Mouse (Mus musculus): ENCODE results near the gene Srprb. TPM values are rescaled to one million over a fixed set of nuclear protein-coding genes. Genes with fewer than 3 reads are reported as not detected.

Srprb gene
- total and polyA plus RNA-seq, 2 experiments = 8.5 to 22.8 TPM

- TF ChIP-seq POLR2A (IDR thresholded peaks at IDR 0.05; ENCODE audit: extremely low read depth, insufficient read depth, low read length) = no peak
- TF ChIP-seq CTCF (IDR thresholded peaks at IDR 0.05; ENCODE audit: low read depth, low read length) = no peak
- WGBS = 77% methylated on average over 4 of the region's 4 CpGs
- no peak overlapping the region for H3K4me3 ChIP-seq (ENCODE audit: insufficient read depth, low read depth, low read length)
- H3K27ac ChIP-seq (replicated peaks; ENCODE audit: insufficient read depth, low read depth, low read length) = no peak overlapping the region
- H3K36me3 ChIP-seq (ENCODE audit: control insufficient read depth, insufficient read depth, low read length) = peaks cover 6% of the 10 kb centered on the region; the same call in 1 of the 2 replicates
- no peaks in the 10 kb centered on the region for H3K79me2 ChIP-seq (ENCODE audit: control insufficient read depth, insufficient read depth, low read length)
- H3K27me3 ChIP-seq (ENCODE audit: control insufficient read depth, insufficient read depth, low read length) = no peaks in the 10 kb centered on the region
- no peak overlapping the region for H3K9ac ChIP-seq (ENCODE audit: low read depth, low read length)
- no peaks in the 10 kb centered on the region for H3K4me1 ChIP-seq (ENCODE audit: control insufficient read depth, insufficient read depth, low read length)
- no peak for DNase-seq (ENCODE audit: extremely low read depth, low read depth, low spot score)
These were observed 17.1 kb downstream of the Srprb start for GRCm38 (mm10) chr9:103184855-103185254.

- Histone ChIP-seq H3K4me1 (ENCODE audit: control insufficient read depth, insufficient read depth, low read length) (no peaks in the 10 kb centered on the region), H3K4me3 (ENCODE audit: insufficient read depth, low read depth, low read length) (no peak overlapping the region), H3K79me2 (ENCODE audit: control insufficient read depth, insufficient read depth, low read length) (no peaks in the 10 kb centered on the region), H3K27me3 (ENCODE audit: control insufficient read depth, insufficient read depth, low read length) (no peaks in the 10 kb centered on the region), H3K36me3 (ENCODE audit: control insufficient read depth, insufficient read depth, low read length) (no peaks in the 10 kb centered on the region), H3K9ac (ENCODE audit: low read depth, low read length) (no peak overlapping the region), H3K27ac (replicated peaks; ENCODE audit: insufficient read depth, low read depth, low read length) (no peak overlapping the region)
- TF ChIP-seq POLR2A (IDR thresholded peaks at IDR 0.05; ENCODE audit: extremely low read depth, insufficient read depth, low read length) (no peak), CTCF (IDR thresholded peaks at IDR 0.05; ENCODE audit: low read depth, low read length) (no peak)
- WGBS = 93% methylated on average over 8 of the region's 8 CpGs
- DNase-seq (ENCODE audit: extremely low read depth, low read depth, low spot score) = no peak
These were observed 20.1 kb downstream of the Srprb start for GRCm38 (mm10) chr9:103181886-103182285.

GRCm38 (mm10) chr9:103180807-103181565, 21.0 kb downstream of the Srprb start:
- H3K27ac ChIP-seq (replicated peaks; ENCODE audit: insufficient read depth, low read depth, low read length) = no peak overlapping the region
- TF ChIP-seq CTCF (IDR thresholded peaks at IDR 0.05; ENCODE audit: low read depth, low read length) = no peak
- TF ChIP-seq POLR2A (IDR thresholded peaks at IDR 0.05; ENCODE audit: extremely low read depth, insufficient read depth, low read length) = no peak
- peak overlapping the region; percentile 42; the same call in 1 of the 2 replicates for H3K9ac ChIP-seq (ENCODE audit: low read depth, low read length)
- no peaks in the 10 kb centered on the region for H3K79me2 ChIP-seq (ENCODE audit: control insufficient read depth, insufficient read depth, low read length)
- 8% methylated on average over 20 of the region's 20 CpGs for WGBS
- no peak for DNase-seq (ENCODE audit: extremely low read depth, low read depth, low spot score)
- no peaks in the 10 kb centered on the region for H3K36me3 ChIP-seq (ENCODE audit: control insufficient read depth, insufficient read depth, low read length)
- peak overlapping the region; percentile 27; the same call in 1 of the 2 replicates for H3K4me3 ChIP-seq (ENCODE audit: insufficient read depth, low read depth, low read length)
- no peaks in the 10 kb centered on the region for H3K4me1 ChIP-seq (ENCODE audit: control insufficient read depth, insufficient read depth, low read length)
- no peaks in the 10 kb centered on the region for H3K27me3 ChIP-seq (ENCODE audit: control insufficient read depth, insufficient read depth, low read length)

- H3K27me3 ChIP-seq (ENCODE audit: control insufficient read depth, insufficient read depth, low read length) = no peaks in the 10 kb centered on the region
- H3K4me3 ChIP-seq (ENCODE audit: insufficient read depth, low read depth, low read length) = no peak overlapping the region
- H3K27ac ChIP-seq (replicated peaks; ENCODE audit: insufficient read depth, low read depth, low read length) = no peak overlapping the region
- TF ChIP-seq CTCF (IDR thresholded peaks at IDR 0.05; ENCODE audit: low read depth, low read length) (no peak), POLR2A (IDR thresholded peaks at IDR 0.05; ENCODE audit: extremely low read depth, insufficient read depth, low read length) (no peak)
- no peak for DNase-seq (ENCODE audit: extremely low read depth, low read depth, low spot score)
- no peaks in the 10 kb centered on the region for H3K4me1 ChIP-seq (ENCODE audit: control insufficient read depth, insufficient read depth, low read length)
- no peak overlapping the region for H3K9ac ChIP-seq (ENCODE audit: low read depth, low read length)
- WGBS = 54% methylated on average over 3 of the region's 3 CpGs
- no peaks in the 10 kb centered on the region for H3K79me2 ChIP-seq (ENCODE audit: control insufficient read depth, insufficient read depth, low read length)
- H3K36me3 ChIP-seq (ENCODE audit: control insufficient read depth, insufficient read depth, low read length) = no peaks in the 10 kb centered on the region
These were observed 21.6 kb downstream of the Srprb start for GRCm38 (mm10) chr9:103180303-103180702.

- Histone ChIP-seq H3K27ac (replicated peaks; ENCODE audit: insufficient read depth, low read depth, low read length) (no peak overlapping the region), H3K36me3 (ENCODE audit: control insufficient read depth, insufficient read depth, low read length) (no peaks in the 10 kb centered on the region)
These were observed 26.2 kb downstream of the Srprb start for GRCm38 (mm10) chr9:103175692-103176091.

More at GRCm38 (mm10) chr9:103175692-103176091, 26.2 kb downstream of the Srprb start:
- DNase-seq (ENCODE audit: extremely low read depth, low read depth, low spot score) = no peak
- Histone ChIP-seq H3K79me2 (ENCODE audit: control insufficient read depth, insufficient read depth, low read length) (no peaks in the 10 kb centered on the region), H3K4me1 (ENCODE audit: control insufficient read depth, insufficient read depth, low read length) (no peaks in the 10 kb centered on the region), H3K27me3 (ENCODE audit: control insufficient read depth, insufficient read depth, low read length) (no peaks in the 10 kb centered on the region), H3K9ac (ENCODE audit: low read depth, low read length) (no peak overlapping the region), H3K4me3 (ENCODE audit: insufficient read depth, low read depth, low read length) (no peak overlapping the region)
- TF ChIP-seq POLR2A (IDR thresholded peaks at IDR 0.05; ENCODE audit: extremely low read depth, insufficient read depth, low read length) (no peak), CTCF (IDR thresholded peaks at IDR 0.05; ENCODE audit: low read depth, low read length) (no peak)
- WGBS = 94% methylated on average over 7 of the region's 7 CpGs
